Mouse (Mus musculus) heart, embryonic 13.5 days (tissue): ENCODE data around the gene Gm11733. TPM values are rescaled to one million over a fixed set of nuclear protein-coding genes. Genes with fewer than 3 reads are reported as not detected.
A peak's percentile ranks its signal among the peaks of the same experiment; 100 is the strongest.

Experiments used
- ATAC-seq: fragments of 200-750 bp; cut with Nextera tagmentation; 2 replicates; pipeline ENCODE4 v1.8.0; 2017; ENCODE audit warnings: moderate TSS enrichment; ENCODE audit not compliant: insufficient number of reproducible peaks, low FRiP score, low TSS enrichment; ENCODE audit errors: extremely low read depth
- H3K27ac ChIP-seq: fragments of 300-500 bp; sonication (generic); replicated peaks from 2 replicates; pipeline ENCODE4 v1.5.1; 2015; ENCODE audit warnings: moderate library complexity, mild to moderate bottlenecking, inconsistent platforms
- H3K27me3 ChIP-seq: fragments of 300-500 bp; sonication (generic); replicated peaks from 2 replicates; pipeline ENCODE4 v1.6.1; 2015; ENCODE audit warnings: mild to moderate bottlenecking, inconsistent platforms
- H3K36me3 ChIP-seq: fragments of 300-500 bp; sonication (generic); 2 replicates; pipeline ENCODE4 v1.6.1; 2015; ENCODE audit warnings: mild to moderate bottlenecking, inconsistent platforms
- H3K4me1 ChIP-seq: fragments of 300-500 bp; sonication (generic); 2 replicates; pipeline ENCODE4 v1.6.1; 2015; ENCODE audit warnings: inconsistent platforms
- H3K4me2 ChIP-seq: fragments of 300-500 bp; sonication (generic); 2 replicates; pipeline ENCODE4 v1.6.1; 2015; ENCODE audit warnings: inconsistent platforms, mild to moderate bottlenecking, moderate library complexity
- H3K4me3 ChIP-seq: fragments of 300-500 bp; sonication (generic); 2 replicates; pipeline ENCODE4 v1.5.1; 2015; ENCODE audit warnings: moderate library complexity, mild to moderate bottlenecking, inconsistent platforms
- H3K9ac ChIP-seq: fragments of 300-500 bp; sonication (generic); 2 replicates; pipeline ENCODE4 v1.6.1; 2015; ENCODE audit warnings: inconsistent platforms, mild to moderate bottlenecking, moderate library complexity
- H3K9me3 ChIP-seq: fragments of 300-500 bp; sonication (generic); 2 replicates; pipeline ENCODE4 v1.6.1; 2016; ENCODE audit warnings: inconsistent platforms
- WGBS: fragments of 180-500 bp; shearing (Covaris S2); methylation state at CpG from one replicate; pipeline ENCODE4 v1.1.7; 2015; ENCODE audit warnings: mixed read lengths; 5-methylcytosine and 5-hydroxymethylcytosine counted together
- polyA plus RNA-seq: library from polyadenylated mRNA; unstranded; fragments of >200 nt; fragmentation: Nextera tagmentation; extraction: Ambion mirVana; gene quantifications from 2 replicates; pipeline ENCODE4 v1.2.1, GENCODE M21; 2015

Gm11733 gene
- polyA plus RNA-seq, 1 experiment from 2014 or later = not detected

DNA sequence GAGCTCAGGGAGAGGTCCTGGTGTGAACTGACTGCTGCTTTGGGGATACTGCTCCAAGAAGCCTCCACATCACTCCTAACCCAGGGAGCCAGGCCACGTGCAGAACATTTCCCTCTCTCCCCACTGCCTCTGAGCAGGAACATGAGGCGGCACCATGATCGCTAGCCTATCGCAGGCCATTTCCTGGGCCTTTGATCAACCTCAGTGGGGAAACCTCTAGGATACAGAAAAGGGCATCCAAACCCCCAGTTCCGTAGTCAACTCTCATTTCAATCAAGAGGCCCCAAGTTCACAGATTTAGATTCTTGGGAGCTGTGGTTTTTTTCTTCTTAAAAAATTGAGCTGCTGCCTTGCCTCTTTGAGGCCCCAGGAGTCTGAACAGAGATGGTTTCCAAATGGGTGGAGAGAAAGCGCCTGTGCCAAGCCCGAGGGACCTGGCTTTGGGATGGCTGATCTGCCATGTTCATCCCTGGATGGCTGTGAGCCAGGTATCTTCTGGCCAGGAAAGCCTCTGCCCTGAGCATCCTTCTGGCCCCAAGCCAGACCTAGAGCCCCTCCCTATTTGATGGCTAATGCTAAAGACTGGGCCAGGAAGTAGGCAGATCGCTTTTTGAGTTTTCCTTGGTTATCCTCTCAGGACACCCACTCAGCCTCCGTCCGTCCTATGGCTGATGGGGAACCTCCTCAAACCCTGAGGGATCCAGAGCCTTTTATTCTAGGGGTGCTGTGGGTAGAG is 5.7 kb upstream of the Gm11733 start:
- Histone ChIP-seq H3K9ac (no peak overlapping the region), H3K4me1 (peaks cover 25% of the 10 kb centered on the region), H3K27ac (0 out of 2 replicates have a peak overlapping the region, but pooled peaks have one; percentile 72), H3K9me3 (peaks cover 5% of the 10 kb centered on the region; the same call in 1 of the 2 replicates), H3K27me3 (peaks cover 5% of the 10 kb centered on the region; the same call in 1 of the 2 replicates), H3K36me3 (no peaks in the 10 kb centered on the region), H3K4me2 (no peak overlapping the region), H3K4me3 (no peak overlapping the region)
- ATAC-seq = no peak
- 68% methylated on average over 10 of the region's 10 CpGs for WGBS

DNA sequence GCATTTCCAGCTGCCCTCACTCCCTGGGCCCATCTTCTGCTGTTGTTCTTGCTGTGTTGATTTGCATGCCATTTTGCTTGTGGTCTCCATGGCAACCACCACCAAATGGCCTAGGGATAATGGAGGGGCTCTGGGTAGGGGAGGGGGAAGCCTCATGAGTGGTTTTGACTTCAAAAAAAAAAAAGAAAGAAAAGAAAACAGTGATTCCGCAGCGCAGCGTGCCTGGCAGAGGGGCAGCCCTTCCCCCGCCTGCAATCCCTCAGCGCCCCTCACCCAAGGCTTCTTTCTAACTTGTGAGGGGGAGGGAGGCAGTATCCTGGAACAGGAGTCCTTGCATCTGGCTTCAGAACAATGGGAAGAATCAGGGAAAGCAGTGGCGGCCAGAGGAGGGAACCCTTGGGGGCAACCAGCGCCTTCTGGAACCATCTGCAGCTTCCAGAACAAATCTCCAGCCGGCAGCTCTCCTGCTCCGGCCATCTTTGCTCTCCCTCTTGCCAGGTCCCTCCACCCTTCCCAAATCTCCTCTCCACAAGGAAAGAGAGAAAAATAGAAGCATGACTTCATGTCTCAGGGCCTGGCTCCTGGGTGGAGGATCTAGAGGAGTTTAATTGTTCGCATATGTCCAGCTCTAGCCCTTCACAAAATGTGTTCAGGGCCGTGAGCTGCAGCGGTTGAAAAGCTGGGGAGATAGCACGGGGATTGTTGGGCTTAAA is 5.0 kb upstream of the Gm11733 start:
- peaks cover 5% of the 10 kb centered on the region; the same call in 1 of the 2 replicates for H3K9me3 ChIP-seq
- peak overlapping the region; percentile 44 for H3K4me2 ChIP-seq
- ATAC-seq = no peak
- H3K27ac ChIP-seq = peak overlapping the region; percentile 72
- H3K36me3 ChIP-seq = no peaks in the 10 kb centered on the region
- H3K9ac ChIP-seq = peak overlapping the region; percentile 15; the same call in 1 of the 2 replicates
- 9% methylated on average over 13 of the region's 13 CpGs for WGBS
- no peak overlapping the region for H3K4me3 ChIP-seq
- H3K4me1 ChIP-seq = peaks cover 31% of the 10 kb centered on the region
- peaks cover 3% of the 10 kb centered on the region for H3K27me3 ChIP-seq

DNA sequence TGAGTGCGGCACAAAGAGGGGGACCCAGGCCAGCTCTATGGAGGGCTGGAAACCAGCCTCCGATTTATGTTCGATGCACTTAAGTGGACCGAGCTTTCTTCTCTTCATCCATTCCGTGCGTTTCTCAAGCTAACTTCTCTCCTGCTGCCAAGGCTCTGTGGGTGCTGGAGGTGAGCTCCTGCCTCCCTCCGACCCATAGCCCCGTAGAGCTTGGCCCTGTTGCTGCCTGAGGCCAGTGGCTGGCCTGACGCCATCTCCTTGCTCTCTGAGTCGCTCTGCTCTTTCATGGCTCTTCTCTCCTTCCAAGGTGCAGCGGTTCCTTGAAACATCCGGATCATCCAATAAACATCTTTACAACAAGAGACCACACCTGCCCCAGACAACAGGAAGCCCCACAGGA is 4.4 kb upstream of the Gm11733 start:
- H3K9ac ChIP-seq = peak overlapping the region; percentile 15; the same call in 1 of the 2 replicates
- H3K4me2 ChIP-seq = peak overlapping the region; percentile 44
- peak overlapping the region; percentile 72 for H3K27ac ChIP-seq
- peaks cover 5% of the 10 kb centered on the region; the same call in 1 of the 2 replicates for H3K9me3 ChIP-seq
- H3K4me1 ChIP-seq = peaks cover 33% of the 10 kb centered on the region
- H3K4me3 ChIP-seq = no peak overlapping the region
- no peaks in the 10 kb centered on the region for H3K36me3 ChIP-seq
- no peak for ATAC-seq
- WGBS = 39% methylated on average over 12 of the region's 12 CpGs
- H3K27me3 ChIP-seq = peaks cover 3% of the 10 kb centered on the region

DNA sequence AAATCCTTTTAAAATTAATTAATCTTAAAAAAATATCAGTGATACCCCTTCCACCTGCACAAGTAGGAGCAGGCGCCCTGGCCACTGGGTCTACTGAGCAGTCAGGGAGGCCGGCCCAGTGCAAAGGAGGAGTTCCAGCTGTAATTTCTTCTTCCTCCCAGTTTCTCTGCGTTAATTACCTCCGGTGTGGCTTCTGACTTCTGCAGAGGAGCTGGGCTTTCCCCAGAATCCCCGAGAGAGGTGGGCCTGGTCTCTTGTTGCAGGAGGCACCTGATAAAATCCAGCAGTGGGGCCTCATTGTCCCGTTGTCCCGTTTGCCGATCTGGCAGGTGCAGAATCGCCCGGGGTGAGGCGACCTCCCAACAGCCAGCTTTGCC is 1.9 kb upstream of the Gm11733 start:
- no peak for ATAC-seq
- H3K9ac ChIP-seq = peak overlapping the region; percentile 69
- no peaks in the 10 kb centered on the region for H3K36me3 ChIP-seq
- H3K4me1 ChIP-seq = peaks cover 33% of the 10 kb centered on the region
- peaks cover 4% of the 10 kb centered on the region; the same call in 1 of the 2 replicates for H3K9me3 ChIP-seq
- peak overlapping the region; percentile 44 for H3K4me3 ChIP-seq
- H3K27ac ChIP-seq = peak overlapping the region; percentile 65; the same call in 1 of the 2 replicates
- H3K27me3 ChIP-seq = peaks cover 6% of the 10 kb centered on the region; the same call in 1 of the 2 replicates
- H3K4me2 ChIP-seq = peak overlapping the region; percentile 73
- WGBS = 15% methylated on average over 11 of the region's 11 CpGs

DNA sequence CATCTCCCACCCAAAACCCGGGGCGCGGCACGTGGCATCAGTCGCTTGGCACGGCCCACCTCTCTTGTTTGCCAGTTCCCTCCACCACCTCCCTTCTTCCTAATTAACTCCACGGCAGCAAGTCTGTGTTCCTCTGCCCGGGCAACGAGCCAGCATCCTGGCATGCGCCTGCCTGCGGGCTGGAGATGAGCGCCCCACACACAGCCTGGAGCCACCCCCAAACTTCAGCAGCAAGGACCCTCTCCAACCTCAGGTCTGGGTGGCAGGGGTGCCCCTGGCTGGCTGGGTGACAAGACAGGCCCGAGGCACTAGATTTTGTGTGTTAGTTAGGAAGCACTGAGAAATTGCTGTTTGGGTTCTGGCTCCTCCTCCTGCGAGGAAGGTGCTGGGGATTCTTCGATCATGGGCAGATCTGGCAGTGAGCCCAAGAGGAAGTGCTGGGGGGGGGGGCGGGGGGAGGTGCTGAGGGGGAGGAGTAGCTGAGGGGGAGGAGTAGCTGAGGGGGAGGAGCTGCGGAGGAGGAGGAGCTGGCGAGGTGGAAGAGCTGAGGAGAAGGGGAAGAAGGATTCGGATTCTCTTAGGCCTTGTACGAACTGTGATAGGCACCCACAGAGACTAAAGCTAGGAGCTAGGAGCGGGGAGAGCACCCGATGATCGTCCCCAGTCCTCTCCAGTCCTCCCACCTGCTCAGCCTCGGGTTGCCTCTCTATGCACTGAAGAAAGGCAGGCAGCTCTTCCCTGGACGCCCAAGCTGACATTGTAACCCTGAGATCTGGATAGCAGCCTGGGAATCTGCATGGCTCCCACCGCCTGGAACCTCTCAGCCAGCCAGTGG is 1.3 kb upstream of the Gm11733 start:
- under 1% methylated on average over 25 of the region's 26 CpGs for WGBS
- peak overlapping the region; percentile 65; the same call in 1 of the 2 replicates for H3K27ac ChIP-seq
- peaks cover 33% of the 10 kb centered on the region for H3K4me1 ChIP-seq
- H3K9me3 ChIP-seq = no peaks in the 10 kb centered on the region
- no peak; the same call in 1 of the 2 replicates for ATAC-seq
- peaks cover 6% of the 10 kb centered on the region; the same call in 1 of the 2 replicates for H3K27me3 ChIP-seq
- H3K4me2 ChIP-seq = peak overlapping the region; percentile 73
- H3K4me3 ChIP-seq = peak overlapping the region; percentile 44
- no peaks in the 10 kb centered on the region for H3K36me3 ChIP-seq
- peak overlapping the region; percentile 72 for H3K9ac ChIP-seq

DNA sequence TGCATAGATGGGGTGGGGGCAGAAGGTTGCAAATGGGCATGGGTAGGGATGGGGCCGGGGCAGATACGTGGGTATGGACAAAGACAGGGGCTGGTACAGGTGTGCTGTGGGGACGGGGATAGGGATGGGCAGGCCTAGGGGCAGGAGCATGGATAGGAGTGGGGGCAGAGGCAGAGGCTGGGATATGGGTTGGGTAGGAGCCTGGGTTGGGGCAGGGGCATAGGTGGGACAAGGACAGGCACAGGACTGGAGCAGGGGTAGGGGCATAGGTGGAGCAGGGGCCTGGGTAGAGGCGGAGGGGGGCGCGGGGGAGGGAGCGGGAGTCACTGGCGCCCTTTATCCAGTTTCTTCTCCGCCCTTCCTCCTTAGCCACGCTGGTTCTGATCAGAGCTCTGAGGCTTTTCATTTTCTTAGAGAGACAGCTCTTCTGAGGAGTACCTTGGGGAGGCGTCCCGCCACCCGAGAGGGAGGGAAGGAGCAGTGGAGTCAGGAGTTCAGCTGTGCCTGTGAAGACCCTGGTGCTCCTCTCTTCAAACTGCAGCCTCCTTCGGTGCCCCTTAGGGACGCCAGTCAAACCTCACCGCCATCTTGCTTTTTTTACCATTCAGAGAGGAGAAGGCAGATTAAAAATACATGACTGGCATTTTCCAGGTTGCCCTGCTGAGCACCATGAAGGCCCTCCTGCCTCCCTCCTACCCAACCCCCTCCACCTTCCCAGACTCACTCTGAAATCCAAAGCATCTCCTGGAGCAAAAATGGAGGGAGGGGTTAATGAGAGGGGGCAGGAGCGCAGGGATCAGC is 7.4 kb downstream of the Gm11733 start:
- no peak for ATAC-seq
- no peak overlapping the region for H3K4me3 ChIP-seq
- H3K36me3 ChIP-seq = no peaks in the 10 kb centered on the region
- H3K4me2 ChIP-seq = no peak overlapping the region
- H3K27me3 ChIP-seq = peaks cover 24% of the 10 kb centered on the region
- H3K27ac ChIP-seq = no peak overlapping the region
- H3K9me3 ChIP-seq = peaks cover 7% of the 10 kb centered on the region; the same call in 1 of the 2 replicates
- H3K4me1 ChIP-seq = no peaks in the 10 kb centered on the region
- 64% methylated on average over 17 of the region's 17 CpGs for WGBS
- no peak overlapping the region for H3K9ac ChIP-seq

DNA sequence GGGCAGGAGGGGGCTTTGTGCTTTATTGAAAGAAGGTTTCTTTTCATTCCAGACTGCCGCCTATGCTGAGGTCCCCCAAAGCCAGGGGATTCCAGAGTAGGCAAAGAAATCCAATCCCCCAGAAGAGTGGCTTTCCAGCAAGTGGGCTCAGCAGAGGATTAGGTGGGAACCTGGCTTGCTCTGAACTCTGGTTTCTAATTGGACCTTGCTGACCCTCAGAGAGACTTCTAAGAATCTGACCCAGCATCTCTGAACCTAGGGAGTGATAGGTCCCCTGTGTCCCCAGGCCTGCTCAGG is 8.0 kb downstream of the Gm11733 start:
- Histone ChIP-seq H3K4me1 (peaks cover 1% of the 10 kb centered on the region; the same call in 1 of the 2 replicates), H3K4me3 (no peak overlapping the region), H3K9me3 (peaks cover 7% of the 10 kb centered on the region; the same call in 1 of the 2 replicates), H3K9ac (no peak overlapping the region), H3K27me3 (peaks cover 27% of the 10 kb centered on the region), H3K36me3 (no peaks in the 10 kb centered on the region), H3K4me2 (no peak overlapping the region), H3K27ac (no peak overlapping the region)
- ATAC-seq = no peak
- 52% methylated on average over 1 of the region's 1 CpGs for WGBS

DNA sequence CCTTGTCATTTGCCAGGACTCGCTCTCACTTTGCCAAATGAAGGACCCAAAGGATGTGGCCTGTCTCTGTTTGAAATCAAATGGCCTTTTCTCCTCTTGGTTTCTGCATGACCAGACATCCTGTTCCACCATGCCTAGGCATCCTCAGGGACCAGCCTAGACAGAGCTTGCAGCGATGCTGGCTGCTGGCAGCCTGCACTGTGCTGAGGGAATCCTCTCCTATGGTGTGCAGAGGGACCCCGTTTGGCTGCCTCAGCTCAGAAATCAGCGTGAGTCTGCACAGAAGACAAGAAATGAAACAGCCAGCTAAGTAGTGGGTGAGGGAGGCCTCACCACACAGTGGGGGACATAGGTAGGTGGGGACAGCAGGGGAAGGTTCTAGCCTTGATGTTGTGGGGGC is 12.6 kb downstream of the Gm11733 start:
- no peak for ATAC-seq
- WGBS = 50% methylated on average over 4 of the region's 4 CpGs
- H3K36me3 ChIP-seq = no peaks in the 10 kb centered on the region
- peaks cover 12% of the 10 kb centered on the region; the same call in 1 of the 2 replicates for H3K4me1 ChIP-seq
- peaks cover 6% of the 10 kb centered on the region; the same call in 1 of the 2 replicates for H3K9me3 ChIP-seq
- H3K4me3 ChIP-seq = no peak overlapping the region
- H3K9ac ChIP-seq = no peak overlapping the region
- no peak overlapping the region for H3K27ac ChIP-seq
- H3K4me2 ChIP-seq = no peak overlapping the region
- peaks cover 27% of the 10 kb centered on the region for H3K27me3 ChIP-seq

DNA sequence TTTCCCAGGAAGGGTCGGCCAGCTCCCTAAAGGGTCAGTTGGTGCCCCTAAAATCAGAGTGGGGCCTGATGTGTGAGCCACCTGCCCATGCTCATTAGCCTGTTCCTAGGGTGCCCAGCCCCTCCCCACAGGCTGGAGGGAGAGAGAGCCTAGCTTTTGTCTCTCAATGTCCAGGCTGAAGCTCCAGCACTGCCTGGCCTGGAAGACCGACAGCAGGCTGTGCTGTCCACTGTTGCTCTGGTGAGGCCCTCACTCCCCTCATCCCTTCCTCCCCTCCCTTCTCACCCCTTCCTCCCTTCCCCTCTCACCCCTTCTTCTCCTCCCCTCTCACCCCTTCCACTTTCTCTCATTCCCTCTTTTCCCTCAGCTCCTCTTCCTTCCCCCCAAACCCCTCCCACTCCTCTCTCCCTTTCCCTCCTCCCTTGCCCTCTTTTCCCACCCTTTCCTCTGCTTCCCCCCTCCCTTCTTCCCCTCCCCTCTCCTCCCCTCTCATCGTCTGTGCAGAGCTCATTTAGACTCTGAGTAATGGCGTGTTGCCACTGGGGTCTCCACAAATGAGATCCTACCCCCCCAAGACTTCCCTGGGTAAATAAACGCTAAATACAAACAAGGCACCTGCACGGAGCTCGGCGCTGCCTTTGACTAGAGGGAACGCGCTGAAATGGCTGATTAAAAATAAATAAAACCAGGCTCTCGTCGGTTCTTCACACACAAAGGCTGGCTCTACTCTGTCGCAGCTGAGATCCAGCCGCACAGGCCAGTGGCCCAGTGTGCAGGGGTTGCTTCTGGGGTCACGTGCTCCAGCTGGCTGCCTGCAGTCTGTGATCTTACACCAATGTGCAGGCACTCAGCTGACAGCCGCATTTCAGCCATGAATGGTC is 13.3 kb downstream of the Gm11733 start:
- 37% methylated on average over 16 of the region's 16 CpGs for WGBS
- Histone ChIP-seq H3K4me2 (peak overlapping the region; percentile 47), H3K4me3 (no peak overlapping the region), H3K4me1 (peaks cover 12% of the 10 kb centered on the region; the same call in 1 of the 2 replicates), H3K27ac (peak overlapping the region; percentile 61; the same call in 1 of the 2 replicates), H3K9ac (no peak overlapping the region), H3K9me3 (peaks cover 6% of the 10 kb centered on the region; the same call in 1 of the 2 replicates), H3K27me3 (peaks cover 27% of the 10 kb centered on the region), H3K36me3 (no peaks in the 10 kb centered on the region)
- no peak; the same call in 1 of the 2 replicates for ATAC-seq
